19 mouse cellular contexts compared by ENCODE assay signal in genomic region chr6:115013574-115013973, GRCm38 (mm10). TPM values are rescaled to one million over a fixed set of nuclear protein-coding genes. Genes with fewer than 3 reads are reported as not detected.
DNase-seq lines count a peak whose midpoint lies in the region; ATAC-seq and TF ChIP-seq lines count a peak whose summit lies in the region.
"Had no signal": no experiment of that assay in that cellular context is flagged by ENCODE, and none has a peak within 500 bp of the region (broad histone marks: within the 10 kb centered on the region; RNA-seq: fewer than 3 reads in every experiment).

No protein-coding gene starts in this region.

- H3K4me3 ChIP-seq in kidney, embryonic 16.5 days (ENCODE audit: low read length), result no peak overlapping the region
- no peak overlapping the region for H3K4me3 ChIP-seq in CH12.LX (replicated peaks in 1 of 3; ENCODE audit: low read depth in 2 of 3, low read length in 2 of 3, poor library complexity in 1 of 3)
- H3K4me3 ChIP-seq in small intestine, adult 2 months (ENCODE audit: low read depth, low read length), result no peak overlapping the region
- H3K4me3 ChIP-seq: embryonic facial prominence, embryonic 10.5 days; forebrain, embryonic 13.5 days; heart, embryonic 13.5 days had no signal

- H3K4me2 ChIP-seq in kidney, embryonic 16.5 days (replicated peaks; ENCODE audit: low read depth, low read length), result no peak overlapping the region
- H3K4me2 ChIP-seq in CH12.LX (ENCODE audit: insufficient read depth, low read depth, poor library complexity, severe bottlenecking), result no peak overlapping the region
- H3K4me2 ChIP-seq: forebrain, embryonic 13.5 days; heart, embryonic 13.5 days had no signal

- no peak for TF ChIP-seq RAD21 in CH12.LX (IDR thresholded peaks at IDR 0.05; ENCODE audit: low read depth, low read length)

- H3K27me3 ChIP-seq in kidney, embryonic 16.5 days (ENCODE audit: insufficient read depth, low read length), result no peaks in the 10 kb centered on the region
- no peaks in the 10 kb centered on the region for H3K27me3 ChIP-seq in CH12.LX (replicated peaks)
- H3K27me3 ChIP-seq in small intestine, adult 2 months (ENCODE audit: control insufficient read depth, insufficient read depth, low read length), result no peaks in the 10 kb centered on the region
- H3K27me3 ChIP-seq: forebrain, embryonic 13.5 days; heart, embryonic 13.5 days; Patski had no signal

- H3K9me3 ChIP-seq in kidney, embryonic 16.5 days (ENCODE audit: low read length), result no peaks in the 10 kb centered on the region
- no peaks in the 10 kb centered on the region for H3K9me3 ChIP-seq in CH12.LX (replicated peaks; ENCODE audit: low read length)
- H3K9me3 ChIP-seq: embryonic facial prominence, embryonic 10.5 days; forebrain, embryonic 13.5 days; heart, embryonic 13.5 days had no signal

- H3K27ac ChIP-seq in kidney, embryonic 16.5 days (ENCODE audit: low read length), result no peak overlapping the region
- H3K27ac ChIP-seq in CH12.LX (ENCODE audit: insufficient read depth, low read depth), result peak overlapping the region; percentile 10; the same call in 1 of the 2 replicates
- peak overlapping the region; percentile 36; the same call in 1 of the 2 replicates for H3K27ac ChIP-seq in small intestine, adult 2 months (ENCODE audit: insufficient read depth, low read depth, low read length)
- H3K27ac ChIP-seq: embryonic facial prominence, embryonic 10.5 days; forebrain, embryonic 13.5 days; heart, embryonic 13.5 days had no signal

- H3K4me1 ChIP-seq in kidney, embryonic 16.5 days (ENCODE audit: insufficient read depth, low read length), result no peaks in the 10 kb centered on the region
- peaks cover 30 to 67% of the 10 kb centered on the region in 2 experiments for H3K4me1 ChIP-seq in CH12.LX (ENCODE audit: control insufficient read depth in 1 of 2, insufficient read depth in 2 of 2)
- peaks cover 8% of the 10 kb centered on the region; the same call in 1 of the 2 replicates for H3K4me1 ChIP-seq in small intestine, adult 2 months (ENCODE audit: control insufficient read depth, insufficient read depth, insufficient read length, low read length)
- H3K4me1 ChIP-seq: forebrain, embryonic 13.5 days; heart, embryonic 13.5 days had no signal

- WGBS in kidney, embryonic 16.5 days, result 85% methylated on average over 4 of the region's 4 CpGs
- 31% methylated on average over 4 of the region's 4 CpGs for WGBS in small intestine, adult 2 months

- peak; percentile 78 for DNase-seq in kidney, adult 11 months
- DNase-seq in CH12.LX (ENCODE audit: extremely low read depth), result no peak
- DNase-seq in kidney, postnatal 10 days, result peak; percentile 62
- no peak for DNase-seq in thymus, postnatal 0 days (ENCODE audit: low spot score)
- DNase-seq: adrenal gland, adult 2 months; adrenal gland, postnatal 36 days; cerebellum, adult 2 months; cerebellum, postnatal 10 days; forebrain, postnatal 0 days; gastrocnemius, postnatal 36 days; heart, adult 11 months; heart, postnatal 36 days had no signal

- ATAC-seq in kidney, embryonic 16.5 days (ENCODE audit: low FRiP score, low TSS enrichment), result no peak
- ATAC-seq in activated CD4-positive, CD25-positive, alpha-beta regulatory T cell, adult 4 months, result no peak
- ATAC-seq: forebrain, embryonic 13.5 days; forebrain, postnatal 0 days; Patski had no signal

- dilution Hi-C loops in CH12.LX (cut with MboI; ENCODE audit: extremely low pct_ligation_motif_present, extremely low pct_unique_long_range_greater_than_20kb, low sequenced_read_pairs), result no loop called here

- H3K79me2 ChIP-seq in CH12.LX (replicated peaks; ENCODE audit: control insufficient read depth, extremely low read depth, insufficient read depth, poor library complexity, severe bottlenecking), result no peaks in the 10 kb centered on the region

- no peak overlapping the region for H3K9ac ChIP-seq in kidney, embryonic 16.5 days (replicated peaks; ENCODE audit: low read length)
- no peak overlapping the region for H3K9ac ChIP-seq in CH12.LX (ENCODE audit: insufficient read depth, low read depth)
- H3K9ac ChIP-seq: forebrain, embryonic 13.5 days; forebrain, postnatal 0 days; heart, embryonic 13.5 days had no signal

- H3K36me3 ChIP-seq in kidney, embryonic 16.5 days (ENCODE audit: insufficient read depth, low read length), result peaks cover 32% of the 10 kb centered on the region
- peaks cover 12 to 55% of the 10 kb centered on the region in 2 experiments for H3K36me3 ChIP-seq in CH12.LX (replicated peaks in 1 of 2; ENCODE audit: control insufficient read depth in 1 of 2, insufficient read depth in 1 of 2, low read length in 1 of 2)
- H3K36me3 ChIP-seq in small intestine, adult 2 months (ENCODE audit: control insufficient read depth, insufficient read depth, low read length), result peaks cover 19% of the 10 kb centered on the region

- TF ChIP-seq CTCF in CH12.LX (conservative IDR thresholded peaks at IDR 0.05 in 1 of 2, IDR thresholded peaks at IDR 0.05 in 1 of 2; ENCODE audit: low read depth in 2 of 2, low read length in 2 of 2), result no peak
- TF ChIP-seq CTCF in small intestine, adult 2 months (IDR thresholded peaks at IDR 0.05; ENCODE audit: extremely low read depth, insufficient read length, insufficient replicate concordance, low read depth, low read length), result no peak

- no peak for TF ChIP-seq POLR2A in CH12.LX (IDR thresholded peaks at IDR 0.05; ENCODE audit: low read depth, low read length)
- TF ChIP-seq POLR2A in small intestine, adult 2 months (IDR thresholded peaks at IDR 0.05; ENCODE audit: low read depth, low read length), result no peak

- 0 out of 2 replicates have a peak, but pooled peaks have one; percentile 22 for TF ChIP-seq EP300 in CH12.LX (IDR thresholded peaks at IDR 0.05; ENCODE audit: low read length)

- in situ Hi-C loops in CH12.LX (cut with MboI; ENCODE audit: low pct_ligation_motif_present, low pct_unique_long_range_greater_than_20kb, low sequenced_read_pairs), result no loop called here

TF ChIP-seq in CH12.LX, 34 proteins besides CTCF, POLR2A, EP300 and RAD21:
- TF ChIP-seq ZNF384 (IDR thresholded peaks at IDR 0.05; ENCODE audit: low read depth, low read length), result no peak
- no peak for TF ChIP-seq SMC3 (IDR thresholded peaks at IDR 0.05; ENCODE audit: low read depth, low read length)
- no peak for TF ChIP-seq ZC3H11A (IDR thresholded peaks at IDR 0.05; ENCODE audit: low read depth, low read length)
- peak; percentile 81 for TF ChIP-seq BHLHE40 (IDR thresholded peaks at IDR 0.05; ENCODE audit: low read depth, low read length)
- no peak for TF ChIP-seq JUN (IDR thresholded peaks at IDR 0.05; ENCODE audit: insufficient read depth, low read depth, low read length)

RNA-seq across cellular contexts. Expression of gene Tamm41, which starts 24.1 kb away (rescaled TPM):
- polyA plus RNA-seq in kidney, embryonic 16.5 days (2015; fragmentation: Nextera tagmentation; extraction: Ambion mirVana), result 64.9 and 68.7 TPM in 2 replicates
- total RNA-seq in CH12.LX (2012; rRNA removed) (29.3 and 43.3 TPM in 2 replicates), CH12.LX (2014; rRNA removed) (39.8 and 40.5 TPM in 2 replicates)
- polyA plus RNA-seq in CH12.LX (2012; ENCODE audit: insufficient read length, low read depth), result 40.4 and 41.1 TPM in 2 replicates
- polyA plus RNA-seq in small intestine, adult 2 months (2012; rRNA removed), result 21.0 and 31.8 TPM in 2 replicates
- 10 to 100 TPM; 26.7 to 33.3 TPM for polyA plus RNA-seq in activated CD4-positive, CD25-positive, alpha-beta regulatory T cell, adult 4 months (2017; shearing (Covaris generic))
- polyA plus RNA-seq in thymus, postnatal 0 days (2015; fragmentation: Nextera tagmentation; extraction: Ambion mirVana), result 58.2 and 58.8 TPM in 2 replicates

RNA-seq across cellular contexts. Expression of gene Vgll4, which starts 43.8 kb away (rescaled TPM):
- polyA plus RNA-seq in kidney, embryonic 16.5 days (2015; fragmentation: Nextera tagmentation; extraction: Ambion mirVana), result 114 and 123 TPM in 2 replicates
- total RNA-seq in CH12.LX (2012; rRNA removed), result 73.7 and 85.1 TPM in 2 replicates
- total RNA-seq in CH12.LX (2014; rRNA removed), result 29.3 and 34.6 TPM in 2 replicates
- 32.4 and 37.3 TPM in 2 replicates for polyA plus RNA-seq in CH12.LX (2012; ENCODE audit: insufficient read length, low read depth)
- 35.8 and 48.1 TPM in 2 replicates for polyA plus RNA-seq in small intestine, adult 2 months (2012; rRNA removed)
- polyA plus RNA-seq in activated CD4-positive, CD25-positive, alpha-beta regulatory T cell, adult 4 months (2017; shearing (Covaris generic)), result 100 to 1,000 TPM in 1 of 2 experiments, 10 to 100 TPM in 1; 95.8 to 109 TPM
- polyA plus RNA-seq in thymus, postnatal 0 days (2015; fragmentation: Nextera tagmentation; extraction: Ambion mirVana), result 74.0 and 90.5 TPM in 2 replicates

Comparison
In these comparisons a context has a peak if more than half of its experiments do, and no peak if none do; other contexts are left out.
1. DNase-seq: peak in kidney, adult 11 months (single experiment) and kidney, postnatal 10 days (single experiment); none in CH12.LX (single experiment) and thymus, postnatal 0 days (single experiment).